Mouse (Mus musculus) CH12.LX (cell line): ENCODE data around the gene Olfr1442. TPM values are rescaled to one million over a fixed set of nuclear protein-coding genes. Genes with fewer than 3 reads are reported as not detected.
"Not testable (repeated sequence)": the region's sequence is repeated elsewhere in the genome, so short reads cannot be mapped to it uniquely, and the experiment has no call there.

ENCODE experiments used
- DNase-seq: peaks from one replicate; pipeline ENCODE4 v3.0.0-alpha.2; 2013; ENCODE audit errors: extremely low read depth
- H3K27ac ChIP-seq: 2 replicates; pipeline ENCODE4 v1.5.1; 2012; ENCODE audit warnings: low read depth, mild to moderate bottlenecking, control low read depth, moderate library complexity; ENCODE audit not compliant: insufficient read depth
- H3K27me3 ChIP-seq: replicated peaks from 2 replicates; pipeline ENCODE3; 2012; ENCODE audit warnings: inconsistent platforms
- H3K36me3 ChIP-seq, 2 experiments: replicated peaks in 1 of 2; 2 replicates each; pipeline versions ENCODE3 to v1.6.1; 2012; ENCODE audit warnings: inconsistent platforms in 1 of 2, low read length in 1 of 2, mild to moderate bottlenecking in 1 of 2, mixed read lengths in 1 of 2, moderate library complexity in 1 of 2; ENCODE audit not compliant: control insufficient read depth in 1 of 2, insufficient read depth in 1 of 2
- H3K4me1 ChIP-seq, 2 experiments: 2 replicates each; pipeline ENCODE4 v1.6.1; 2012; ENCODE audit warnings: inconsistent platforms in 1 of 2, moderate library complexity in 1 of 2; ENCODE audit not compliant: insufficient read depth in 2 of 2, control insufficient read depth in 1 of 2
- H3K4me2 ChIP-seq: 2 replicates; pipeline ENCODE4 v1.6.1; 2012; ENCODE audit warnings: low read depth, mild to moderate bottlenecking, control low read depth; ENCODE audit not compliant: poor library complexity, insufficient read depth, severe bottlenecking
- H3K4me3 ChIP-seq, 3 experiments: fragments of 150-350 bp in 1 of 3; sonication (generic) in 1 of 3; replicated peaks in 1 of 3; 2 replicates each; pipeline versions ENCODE3 to v1.5.1; 2011 to 2012; ENCODE audit warnings: low read depth in 2 of 3, low read length in 2 of 3, mild to moderate bottlenecking in 2 of 3, moderate library complexity in 2 of 3, control low read depth in 1 of 3, improper control_type of control experiment in 1 of 3, inconsistent platforms in 1 of 3, mixed read lengths in 1 of 3; ENCODE audit not compliant: poor library complexity in 1 of 3
- H3K79me2 ChIP-seq: replicated peaks from 2 replicates; pipeline ENCODE4 v1.6.1; 2012; ENCODE audit warnings: mild to moderate bottlenecking, moderate library complexity; ENCODE audit not compliant: control insufficient read depth, poor library complexity, insufficient read depth, severe bottlenecking; ENCODE audit errors: extremely low read depth
- H3K9ac ChIP-seq: 2 replicates; pipeline ENCODE4 v1.6.1; 2012; ENCODE audit warnings: low read depth, mild to moderate bottlenecking, control low read depth, moderate library complexity; ENCODE audit not compliant: insufficient read depth
- H3K9me3 ChIP-seq: replicated peaks from 2 replicates; pipeline ENCODE3; 2012; ENCODE audit warnings: low read length, inconsistent platforms, mixed read lengths
- BHLHE40 ChIP-seq: IDR thresholded peaks from 2 replicates; pipeline ENCODE4 v1.6.1; 2011; ENCODE audit warnings: mild to moderate bottlenecking, low read depth, low read length, improper control_type of control experiment
- ELF1 ChIP-seq: IDR thresholded peaks from 2 replicates; pipeline ENCODE4 v1.6.1; 2014; ENCODE audit warnings: low read depth, mild to moderate bottlenecking, inconsistent platforms, low read length, improper control_type of control experiment
- KAT2A ChIP-seq: IDR thresholded peaks from 2 replicates; pipeline ENCODE4 v1.6.1; 2012; ENCODE audit warnings: low read length, improper control_type of control experiment, inconsistent platforms; ENCODE audit not compliant: insufficient replicate concordance
- MXI1 ChIP-seq: IDR thresholded peaks from 2 replicates; pipeline ENCODE4 v1.6.1; 2011; ENCODE audit warnings: mild to moderate bottlenecking, low read depth, low read length, improper control_type of control experiment
- NRF1 ChIP-seq: IDR thresholded peaks from 2 replicates; pipeline ENCODE4 v1.6.1; 2014; ENCODE audit warnings: low read depth, mild to moderate bottlenecking, inconsistent platforms, low read length, improper control_type of control experiment, moderate library complexity
- PAX5 ChIP-seq: IDR thresholded peaks from 2 replicates; pipeline ENCODE4 v1.6.1; 2012; ENCODE audit warnings: low read length, inconsistent platforms, mixed read lengths
- POLR2A ChIP-seq: IDR thresholded peaks from 2 replicates; pipeline ENCODE4 v1.6.1; 2011; ENCODE audit warnings: low read depth, mild to moderate bottlenecking, improper control_type of control experiment, low read length
- TBP ChIP-seq: conservative IDR thresholded peaks from 2 replicates; pipeline ENCODE4 v1.6.1; 2011; ENCODE audit warnings: low read depth, low read length, improper control_type of control experiment
- USF1 ChIP-seq: IDR thresholded peaks from 2 replicates; pipeline ENCODE4 v1.6.1; 2014; ENCODE audit warnings: low read depth, mild to moderate bottlenecking, inconsistent platforms, low read length, improper control_type of control experiment
- ZC3H11A ChIP-seq: IDR thresholded peaks from 2 replicates; pipeline ENCODE4 v1.6.1; 2012; ENCODE audit warnings: low read depth, mild to moderate bottlenecking, inconsistent platforms, low read length, improper control_type of control experiment
- dilution Hi-C: fragments of 300-500 bp; cut with MboI; formaldehyde crosslinking; loops from 2 replicates; pipeline ENCODE4 v1.14.3; 2020; ENCODE audit warnings: low sequenced_read_pairs; ENCODE audit not compliant: extremely low pct_unique_long_range_greater_than_20kb, extremely low pct_ligation_motif_present
- in situ Hi-C: fragments of 300-500 bp; cut with MboI; formaldehyde crosslinking; loops from 3 replicates; pipeline ENCODE4 v1.14.3; 2019; ENCODE audit warnings: low sequenced_read_pairs, low pct_ligation_motif_present, low pct_unique_long_range_greater_than_20kb, mixed read lengths
- polyA plus RNA-seq: library from polyadenylated mRNA; unstranded; fragments of >175 nt; gene quantifications from 2 replicates; pipeline ENCODE4 v1.2.1, GENCODE M21; 2012; ENCODE audit warnings: low read depth; ENCODE audit not compliant: insufficient read length
- total RNA-seq, 2 experiments: library from RNA; depleted of rRNA; stranded (reverse); fragments of 300-350 nt in 1 of 2; fragments of >200 nt in 1 of 2; gene quantifications; 2 replicates each; pipeline ENCODE4 v1.2.3; 2012 to 2014

Gene Olfr1442
- total and polyA plus RNA-seq, 3 experiments: not detected

- TF ChIP-seq NRF1 (no peak), POLR2A (no peak), PAX5 (no peak), KAT2A (no peak), ZC3H11A (no peak), TBP (no peak), MXI1 (no peak), BHLHE40 (no peak), USF1 (no peak), ELF1 (no peak)
- in situ Hi-C loops (no loop called here), dilution Hi-C loops (no loop called here)
- Histone ChIP-seq H3K4me2 (no peak overlapping the region), H3K27me3 (no peaks in the 10 kb centered on the region), H3K9ac (no peak overlapping the region), H3K4me3 (no peak overlapping the region), H3K4me1 (no peaks in the 10 kb centered on the region), H3K9me3 (no peaks in the 10 kb centered on the region), H3K27ac (no peak overlapping the region), H3K36me3 (no peaks in the 10 kb centered on the region), H3K79me2 (no peaks in the 10 kb centered on the region)
- DNase-seq: no peak
Observed at GRCm38 (mm10) chr19:12720463-12720862, 50.2 kb downstream of the Olfr1442 start.

GRCm38 (mm10) chr19:12720919-12721318 is 50.7 kb downstream of the Olfr1442 start:
- DNase-seq, H3K36me3 ChIP-seq, H3K79me2 ChIP-seq, H3K9ac ChIP-seq, H3K4me3 ChIP-seq, H3K27me3 ChIP-seq, H3K4me2 ChIP-seq, in situ Hi-C loops, H3K27ac ChIP-seq, H3K4me1 ChIP-seq, dilution Hi-C loops, H3K9me3 ChIP-seq: not testable (repeated sequence)

- H3K79me2 ChIP-seq, dilution Hi-C loops: not testable (repeated sequence)
Observed at GRCm38 (mm10) chr19:12721596-12721995, 51.4 kb downstream of the Olfr1442 start.

More at GRCm38 (mm10) chr19:12721596-12721995, 51.4 kb downstream of the Olfr1442 start:
- H3K27ac ChIP-seq, H3K9ac ChIP-seq, DNase-seq, in situ Hi-C loops, H3K36me3 ChIP-seq, H3K4me1 ChIP-seq, H3K4me3 ChIP-seq, H3K9me3 ChIP-seq, H3K27me3 ChIP-seq, H3K4me2 ChIP-seq: not testable (repeated sequence)
